Mouse (Mus musculus): ENCODE measurements around the gene Atp5j2. TPM values are rescaled to one million over a fixed set of nuclear protein-coding genes. Genes with fewer than 3 reads are reported as not detected.
"Not testable (repeated sequence)": the region's sequence is repeated elsewhere in the genome, so short reads cannot be mapped to it uniquely, and the experiment has no call there.

Gene Atp5j2
- polyA plus RNA-seq, 1 experiment from 2014 or later = 493 TPM

DNA sequence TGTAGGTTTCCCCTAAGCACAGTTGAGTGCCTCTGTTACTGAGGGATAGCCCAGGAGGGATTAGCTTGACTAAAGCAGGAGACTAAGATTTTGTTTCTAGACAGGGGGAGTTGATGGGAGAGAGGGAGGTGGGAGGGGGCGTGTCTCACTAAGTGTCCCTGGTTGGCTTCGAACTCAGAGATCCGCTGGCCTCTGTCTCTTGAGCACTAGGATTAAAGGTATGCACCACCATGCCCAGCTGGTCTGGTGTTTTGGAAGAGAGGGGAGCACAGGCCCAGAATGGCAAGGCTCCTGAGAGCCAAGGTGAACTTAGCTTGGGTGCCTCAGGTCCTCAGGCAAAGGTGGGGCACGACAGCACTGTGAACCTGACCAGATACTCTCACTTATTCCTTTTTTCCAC is 19.5 kb upstream of the Atp5j2 start:
- H3K4me1 ChIP-seq (ENCODE audit: control insufficient read depth, insufficient read depth, low read length) = no peaks in the 10 kb centered on the region
- DNase-seq (ENCODE audit: low spot score) (no peak), ATAC-seq (replicated peaks; ENCODE audit: insufficient number of reproducible peaks, low FRiP score, low TSS enrichment, low read depth) (no peak)
- 89% methylated on average over 4 of the region's 4 CpGs for WGBS
- no peak overlapping the region for H3K9ac ChIP-seq (replicated peaks; ENCODE audit: low read length)
- no peak overlapping the region for H3K4me2 ChIP-seq (ENCODE audit: low read depth, low read length)
- H3K4me3 ChIP-seq (ENCODE audit: low read depth, low read length) = no peak overlapping the region
- no peak overlapping the region for H3K27ac ChIP-seq (replicated peaks; ENCODE audit: low read depth, low read length)
- no peaks in the 10 kb centered on the region; the same call in 1 of the 2 replicates for H3K36me3 ChIP-seq (replicated peaks; ENCODE audit: control insufficient read depth, insufficient read depth, low read depth, low read length)
- no peaks in the 10 kb centered on the region for H3K27me3 ChIP-seq (ENCODE audit: control insufficient read depth, insufficient read depth, low read length)
- H3K9me3 ChIP-seq (replicated peaks; ENCODE audit: control insufficient read depth, low read length) = no peaks in the 10 kb centered on the region

DNA sequence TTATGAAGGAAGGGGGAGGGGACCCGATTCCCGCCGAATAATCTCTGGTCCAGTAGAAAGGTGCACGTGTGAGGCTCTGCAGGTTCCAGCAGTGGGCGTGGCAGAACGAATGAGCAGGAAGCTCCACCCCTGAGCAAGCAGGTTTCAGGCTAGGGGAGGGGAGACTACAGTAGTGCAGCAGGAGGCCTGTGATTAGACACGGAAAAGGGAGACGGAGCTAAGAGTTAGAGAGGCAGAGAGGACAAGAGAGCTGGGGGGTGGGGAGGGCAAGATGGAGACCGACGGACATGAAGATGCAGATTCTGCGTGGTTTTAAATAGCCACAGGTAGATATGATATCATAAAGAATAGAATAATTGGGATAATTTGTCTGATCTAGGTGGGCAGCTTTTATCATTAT is 16.5 kb upstream of the Atp5j2 start:
- not testable (repeated sequence) for H3K4me3 ChIP-seq (ENCODE audit: low read depth, low read length); H3K4me2 ChIP-seq (ENCODE audit: low read depth, low read length); H3K27me3 ChIP-seq (ENCODE audit: control insufficient read depth, insufficient read depth, low read length); H3K9me3 ChIP-seq (replicated peaks; ENCODE audit: control insufficient read depth, low read length); H3K36me3 ChIP-seq (replicated peaks; ENCODE audit: control insufficient read depth, insufficient read depth, low read depth, low read length); H3K9ac ChIP-seq (replicated peaks; ENCODE audit: low read length); H3K4me1 ChIP-seq (ENCODE audit: control insufficient read depth, insufficient read depth, low read length); DNase-seq (ENCODE audit: low spot score); ATAC-seq (replicated peaks; ENCODE audit: insufficient number of reproducible peaks, low FRiP score, low TSS enrichment, low read depth); H3K27ac ChIP-seq (replicated peaks; ENCODE audit: low read depth, low read length)
- 41% methylated on average over 11 of the region's 11 CpGs for WGBS

DNA sequence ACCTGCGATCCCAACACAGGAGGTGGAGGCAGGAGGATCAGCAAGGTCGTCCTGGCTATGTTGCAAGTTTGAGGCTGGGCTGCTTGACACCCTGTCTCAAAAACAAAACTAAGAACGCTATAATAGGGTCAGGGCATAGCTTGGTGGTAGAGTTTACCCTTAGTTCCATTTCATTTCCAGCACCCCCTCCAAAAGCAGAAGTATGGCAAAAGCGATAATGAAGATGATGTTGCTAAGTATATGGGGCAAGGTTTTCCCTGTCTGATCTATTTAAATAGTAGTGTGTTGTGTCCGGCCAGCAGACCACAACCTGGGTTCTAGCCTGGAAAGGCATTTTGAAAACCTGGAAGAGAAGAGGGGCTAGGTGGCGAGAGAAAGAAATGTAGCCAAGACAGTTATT is 16.1 kb upstream of the Atp5j2 start:
- 77% methylated on average over 5 of the region's 6 CpGs for WGBS
- no peak overlapping the region for H3K9ac ChIP-seq (replicated peaks; ENCODE audit: low read length)
- no peaks in the 10 kb centered on the region for H3K9me3 ChIP-seq (replicated peaks; ENCODE audit: control insufficient read depth, low read length)
- no peak overlapping the region for H3K4me3 ChIP-seq (ENCODE audit: low read depth, low read length)
- H3K27me3 ChIP-seq (ENCODE audit: control insufficient read depth, insufficient read depth, low read length) = no peaks in the 10 kb centered on the region
- no peak overlapping the region for H3K4me2 ChIP-seq (ENCODE audit: low read depth, low read length)
- H3K36me3 ChIP-seq (replicated peaks; ENCODE audit: control insufficient read depth, insufficient read depth, low read depth, low read length) = no peaks in the 10 kb centered on the region; the same call in 1 of the 2 replicates
- ATAC-seq (replicated peaks; ENCODE audit: insufficient number of reproducible peaks, low FRiP score, low TSS enrichment, low read depth) (no peak), DNase-seq (ENCODE audit: low spot score) (no peak)
- H3K27ac ChIP-seq (replicated peaks; ENCODE audit: low read depth, low read length) = no peak overlapping the region
- H3K4me1 ChIP-seq (ENCODE audit: control insufficient read depth, insufficient read depth, low read length) = peaks cover 3% of the 10 kb centered on the region; the same call in 1 of the 2 replicates

GRCm38 (mm10) chr5:145207385-145207784 is 15.5 kb upstream of the Atp5j2 start:
- 97% methylated on average over 6 of the region's 6 CpGs for WGBS

DNA sequence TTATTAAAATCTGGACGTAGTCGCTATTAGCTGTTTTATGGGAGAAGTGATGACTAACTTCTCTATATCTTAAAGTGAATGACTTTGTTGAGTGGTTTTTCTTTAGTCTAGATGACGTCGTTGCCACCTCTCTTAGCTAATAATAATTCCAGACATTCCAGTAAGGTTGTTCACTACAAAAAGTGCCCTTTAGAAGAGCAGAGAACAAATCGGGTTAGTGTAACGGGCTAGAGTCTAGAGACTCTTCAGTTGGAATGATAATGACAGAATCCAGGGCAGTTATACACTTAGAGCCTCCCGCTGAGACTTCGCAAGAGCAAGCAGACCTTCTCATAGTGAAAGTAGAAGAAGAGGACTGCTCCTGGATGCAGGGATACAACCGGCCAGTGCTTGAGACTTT is 13.2 kb upstream of the Atp5j2 start:
- Histone ChIP-seq H3K9me3 (replicated peaks; ENCODE audit: control insufficient read depth, low read length) (no peaks in the 10 kb centered on the region), H3K4me1 (ENCODE audit: control insufficient read depth, insufficient read depth, low read length) (peaks cover 3% of the 10 kb centered on the region; the same call in 1 of the 2 replicates), H3K27ac (replicated peaks; ENCODE audit: low read depth, low read length) (no peak overlapping the region), H3K9ac (replicated peaks; ENCODE audit: low read length) (peak overlapping the region; percentile 32), H3K4me3 (ENCODE audit: low read depth, low read length) (peak overlapping the region; percentile 64), H3K27me3 (ENCODE audit: control insufficient read depth, insufficient read depth, low read length) (no peaks in the 10 kb centered on the region), H3K36me3 (replicated peaks; ENCODE audit: control insufficient read depth, insufficient read depth, low read depth, low read length) (no peaks in the 10 kb centered on the region), H3K4me2 (ENCODE audit: low read depth, low read length) (peak overlapping the region; percentile 44)
- no peak for DNase-seq (ENCODE audit: low spot score)
- WGBS = 21% methylated on average over 9 of the region's 9 CpGs
- no peak for ATAC-seq (replicated peaks; ENCODE audit: insufficient number of reproducible peaks, low FRiP score, low TSS enrichment, low read depth)

More at GRCm38 (mm10) chr5:145207385-145207784, 15.5 kb upstream of the Atp5j2 start:
- ATAC-seq (replicated peaks; ENCODE audit: insufficient number of reproducible peaks, low FRiP score, low TSS enrichment, low read depth) (no peak), DNase-seq (ENCODE audit: low spot score) (no peak)
- Histone ChIP-seq H3K4me1 (ENCODE audit: control insufficient read depth, insufficient read depth, low read length) (peaks cover 3% of the 10 kb centered on the region; the same call in 1 of the 2 replicates), H3K27ac (replicated peaks; ENCODE audit: low read depth, low read length) (no peak overlapping the region), H3K4me3 (ENCODE audit: low read depth, low read length) (no peak overlapping the region), H3K27me3 (ENCODE audit: control insufficient read depth, insufficient read depth, low read length) (no peaks in the 10 kb centered on the region), H3K4me2 (ENCODE audit: low read depth, low read length) (no peak overlapping the region), H3K9me3 (replicated peaks; ENCODE audit: control insufficient read depth, low read length) (no peaks in the 10 kb centered on the region), H3K9ac (replicated peaks; ENCODE audit: low read length) (no peak overlapping the region), H3K36me3 (replicated peaks; ENCODE audit: control insufficient read depth, insufficient read depth, low read depth, low read length) (no peaks in the 10 kb centered on the region; the same call in 1 of the 2 replicates)

DNA sequence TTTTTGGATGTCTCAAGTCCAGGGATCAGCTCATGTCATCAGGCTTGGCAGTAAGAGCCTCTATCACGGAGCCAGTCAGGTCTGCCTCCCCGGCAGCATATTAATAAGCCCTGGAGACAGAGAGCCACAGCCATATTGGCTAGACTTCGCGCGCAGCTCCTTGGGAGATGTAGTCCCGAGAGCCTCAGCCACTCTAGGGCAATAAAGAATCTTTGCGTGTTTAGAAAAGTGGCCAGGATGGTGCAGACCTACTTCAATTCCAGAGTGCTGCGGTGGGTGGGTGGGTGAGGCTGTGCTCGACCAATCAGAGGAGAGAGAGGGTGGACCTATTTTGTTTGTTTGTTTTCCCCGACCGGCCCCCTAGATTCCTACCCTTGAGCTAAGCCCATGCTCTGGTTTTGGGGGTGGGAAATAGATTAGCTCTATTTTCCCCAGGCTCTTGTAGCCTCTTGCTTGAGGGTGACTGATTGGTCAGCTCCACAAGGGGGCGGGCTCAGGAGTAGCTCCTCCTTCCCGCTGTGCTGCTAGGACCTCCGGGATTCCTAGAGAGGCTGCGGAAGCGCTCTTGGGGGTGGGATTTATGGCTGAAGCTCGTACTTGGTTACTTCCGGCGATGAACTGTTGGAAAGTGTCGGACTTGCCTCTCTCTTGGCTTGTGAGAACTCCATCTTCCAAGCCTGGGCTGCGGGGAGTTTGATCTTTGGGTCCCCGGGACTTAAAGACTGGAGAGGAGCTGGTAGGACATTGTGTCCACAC is 12.3 kb upstream of the Atp5j2 start, which contains the start of gene Zkscan5:
Gene Zkscan5, plus strand, starts transcription at position 627 of the 756 bp plus-strand sequence.
- Histone ChIP-seq H3K27me3 (ENCODE audit: control insufficient read depth, insufficient read depth, low read length) (no peaks in the 10 kb centered on the region), H3K9ac (replicated peaks; ENCODE audit: low read length) (peak within 1 kb of the TSS; percentile 67), H3K4me1 (ENCODE audit: control insufficient read depth, insufficient read depth, low read length) (peaks cover 3% of the 10 kb centered on the region; the same call in 1 of the 2 replicates), H3K4me3 (ENCODE audit: low read depth, low read length) (peak within 1 kb of the TSS; percentile 64), H3K4me2 (ENCODE audit: low read depth, low read length) (peak within 1 kb of the TSS; percentile 44), H3K36me3 (replicated peaks; ENCODE audit: control insufficient read depth, insufficient read depth, low read depth, low read length) (no peaks in the 10 kb centered on the region), H3K9me3 (replicated peaks; ENCODE audit: control insufficient read depth, low read length) (no peaks in the 10 kb centered on the region), H3K27ac (replicated peaks; ENCODE audit: low read depth, low read length) (peak within 1 kb of the TSS; percentile 23)
- WGBS = under 1% methylated on average over 22 of the region's 22 CpGs
- DNase-seq (ENCODE audit: low spot score) (peak; percentile 98), ATAC-seq (replicated peaks; ENCODE audit: insufficient number of reproducible peaks, low FRiP score, low TSS enrichment, low read depth) (peak; percentile 97)

DNA sequence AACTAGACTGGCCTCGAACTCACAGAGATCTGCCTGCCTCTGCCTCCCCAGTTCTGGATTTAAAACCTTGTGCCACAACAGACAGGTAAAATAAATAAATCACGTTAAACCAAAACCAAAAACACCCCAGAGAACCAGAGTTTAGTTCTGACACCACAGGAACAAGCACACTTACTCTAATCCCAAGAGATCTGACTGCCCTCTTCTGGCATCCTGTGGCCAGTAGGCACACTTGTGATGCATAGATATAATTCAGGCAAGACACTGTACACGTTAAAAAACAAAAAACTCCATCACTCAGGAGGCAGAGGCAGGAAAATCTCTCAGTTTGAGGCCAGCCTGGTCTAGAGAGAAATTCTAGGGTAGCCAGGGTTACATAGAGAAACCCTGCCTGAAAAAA is 10.6 kb upstream of the Atp5j2 start:
- Histone ChIP-seq H3K27me3 (ENCODE audit: control insufficient read depth, insufficient read depth, low read length) (no peaks in the 10 kb centered on the region), H3K4me1 (ENCODE audit: control insufficient read depth, insufficient read depth, low read length) (peaks cover 3% of the 10 kb centered on the region; the same call in 1 of the 2 replicates), H3K4me2 (ENCODE audit: low read depth, low read length) (no peak overlapping the region), H3K4me3 (ENCODE audit: low read depth, low read length) (no peak overlapping the region), H3K9me3 (replicated peaks; ENCODE audit: control insufficient read depth, low read length) (no peaks in the 10 kb centered on the region), H3K36me3 (replicated peaks; ENCODE audit: control insufficient read depth, insufficient read depth, low read depth, low read length) (no peaks in the 10 kb centered on the region), H3K27ac (replicated peaks; ENCODE audit: low read depth, low read length) (no peak overlapping the region), H3K9ac (replicated peaks; ENCODE audit: low read length) (no peak overlapping the region)
- 56% methylated on average over 3 of the region's 3 CpGs for WGBS
- ATAC-seq (replicated peaks; ENCODE audit: insufficient number of reproducible peaks, low FRiP score, low TSS enrichment, low read depth) (no peak), DNase-seq (ENCODE audit: low spot score) (no peak)

GRCm38 (mm10) chr5:145201321-145201991 is 9.6 kb upstream of the Atp5j2 start, which contains the start of gene Zkscan14:
TSS of gene Zkscan14 (minus strand) at chr5:145201868.
- Histone ChIP-seq H3K4me2 (ENCODE audit: low read depth, low read length) (peak within 1 kb of the TSS; percentile 91), H3K27ac (replicated peaks; ENCODE audit: low read depth, low read length) (no peak within 1 kb of the TSS), H3K4me1 (ENCODE audit: control insufficient read depth, insufficient read depth, low read length) (peaks cover 3% of the 10 kb centered on the region; the same call in 1 of the 2 replicates), H3K4me3 (ENCODE audit: low read depth, low read length) (peak within 1 kb of the TSS; percentile 81), H3K27me3 (ENCODE audit: control insufficient read depth, insufficient read depth, low read length) (no peaks in the 10 kb centered on the region), H3K36me3 (replicated peaks; ENCODE audit: control insufficient read depth, insufficient read depth, low read depth, low read length) (no peaks in the 10 kb centered on the region), H3K9me3 (replicated peaks; ENCODE audit: control insufficient read depth, low read length) (no peaks in the 10 kb centered on the region), H3K9ac (replicated peaks; ENCODE audit: low read length) (peak within 1 kb of the TSS; percentile 56)
- no peak for ATAC-seq (replicated peaks; ENCODE audit: insufficient number of reproducible peaks, low FRiP score, low TSS enrichment, low read depth)
- peak; percentile 92 for DNase-seq (ENCODE audit: low spot score)
- WGBS = 2% methylated on average over 37 of the region's 37 CpGs

All from embryonic facial prominence, embryonic 11.5 days (tissue).